Comparison of ENCODE assay signal across 8 mouse cellular contexts in genomic region chr4:41713197-41714067, GRCm38 (mm10). TPM values are rescaled to one million over a fixed set of nuclear protein-coding genes. Genes with fewer than 3 reads are reported as not detected.
A peak's percentile ranks its signal among the peaks of the same experiment; 100 is the strongest.
DNase-seq lines count a peak whose midpoint lies in the region; ATAC-seq lines count a peak whose summit lies in the region.

Rpp25l (minus strand) TSS chr4:41713534.

- H3K4me1 ChIP-seq in hindbrain, embryonic 11.5 days (replicated peaks; ENCODE audit: control insufficient read depth, insufficient read depth, low read length): peaks cover 9% of the 10 kb centered on the region

- peak within 1 kb of the TSS; percentile 93 for H3K4me2 ChIP-seq in hindbrain, embryonic 11.5 days (replicated peaks; ENCODE audit: low read depth, low read length)

- DNase-seq in NIH3T3 (ENCODE audit: low read depth): peak; percentile 87
- DNase-seq in cerebellum, adult 9-11 months: peak; percentile 89
- peak; percentile 76 to 80 for DNase-seq in frontal cortex, postnatal 10 days (ENCODE audit: low spot score in 2 of 2)
- peak; percentile 97 for DNase-seq in hindbrain, embryonic 11.5 days (ENCODE audit: low spot score)
- peak; percentile 80 to 87 for DNase-seq in layer of hippocampus, postnatal 10 days (ENCODE audit: low spot score in 2 of 2)
- DNase-seq in lung, postnatal 25 days (ENCODE audit: low spot score): peak; percentile 81
- DNase-seq in retina, adult 2 months (ENCODE audit: low read depth, low spot score): peak; percentile 65
- peak; percentile 90 for DNase-seq in thymus, postnatal 4 days

- H3K9me3 ChIP-seq in hindbrain, embryonic 11.5 days (ENCODE audit: control insufficient read depth, low read length): no peaks in the 10 kb centered on the region

- ATAC-seq in hindbrain, embryonic 11.5 days (ENCODE audit: low FRiP score): peak; percentile 73

- peaks cover 3% of the 10 kb centered on the region; the same call in 1 of the 2 replicates for H3K36me3 ChIP-seq in hindbrain, embryonic 11.5 days (ENCODE audit: control insufficient read depth, insufficient read depth, low read length)

- H3K9ac ChIP-seq in hindbrain, embryonic 11.5 days (ENCODE audit: low read depth, low read length): peak within 1 kb of the TSS; percentile 84

- H3K4me3 ChIP-seq in hindbrain, embryonic 11.5 days (ENCODE audit: low read depth, low read length): peak within 1 kb of the TSS; percentile 73

- under 1% methylated on average over 61 of the region's 61 CpGs for WGBS in hindbrain, embryonic 11.5 days

- H3K27ac ChIP-seq in hindbrain, embryonic 11.5 days (ENCODE audit: low read depth, low read length): peak within 1 kb of the TSS; percentile 68

- no peaks in the 10 kb centered on the region for H3K27me3 ChIP-seq in hindbrain, embryonic 11.5 days (ENCODE audit: control insufficient read depth, insufficient read depth, low read length)

RNA-seq across cellular contexts. Expression of gene Rpp25l, which starts in this region (rescaled TPM):
- 80.0 and 84.1 TPM in 2 replicates for polyA plus RNA-seq in hindbrain, embryonic 11.5 days (2014; fragmentation: Nextera tagmentation; extraction: Ambion mirVana)
- total RNA-seq in layer of hippocampus, postnatal 10 days (2021): 10 to 100 TPM; 27.7 to 34.4 TPM

Comparison
In these comparisons a context has a peak if more than half of its experiments do, and no peak if none do; other contexts are left out.
1. Peak in every context shown above with its lines: DNase-seq, ATAC-seq, H3K4me3 ChIP-seq and H3K27ac ChIP-seq.